Mouse (Mus musculus) left cerebral cortex, adult 18-20 months (tissue): ENCODE measurements at regions not wholly inside any gene's neighbourhood (a gene's known extent, or its start where the extent isn't known, plus 50 kb on each side); places are given as distances from the start of the nearest gene placed in this dataset.

Source experiments
- DNase-seq, 2 experiments: peaks; one replicate each; pipeline ENCODE4 v3.0.0; 2021 to 2022; ENCODE audit warnings: low spot score in 2 of 2, mixed read lengths in 1 of 2

DNA sequence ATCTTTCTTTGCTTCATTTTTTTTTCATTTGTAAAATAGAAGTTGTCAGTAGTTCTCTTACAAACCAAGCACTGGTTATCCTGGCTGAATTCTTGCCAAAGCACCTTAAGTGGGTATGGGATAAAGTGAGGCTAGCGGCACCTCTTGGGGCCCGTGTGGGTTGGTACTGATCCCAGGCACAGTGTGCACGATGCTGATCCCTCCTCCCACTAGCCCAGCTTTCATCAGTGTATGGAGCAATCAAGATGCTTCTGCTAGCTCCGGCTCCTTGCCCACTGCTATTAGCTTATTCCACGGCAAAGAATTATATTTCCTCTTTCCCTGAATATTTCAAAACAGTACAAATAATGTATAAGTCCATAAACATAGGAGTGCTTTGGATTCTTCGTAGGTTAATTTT is 307.4 kb upstream of the Npvf start:
- no peak for DNase-seq

DNA sequence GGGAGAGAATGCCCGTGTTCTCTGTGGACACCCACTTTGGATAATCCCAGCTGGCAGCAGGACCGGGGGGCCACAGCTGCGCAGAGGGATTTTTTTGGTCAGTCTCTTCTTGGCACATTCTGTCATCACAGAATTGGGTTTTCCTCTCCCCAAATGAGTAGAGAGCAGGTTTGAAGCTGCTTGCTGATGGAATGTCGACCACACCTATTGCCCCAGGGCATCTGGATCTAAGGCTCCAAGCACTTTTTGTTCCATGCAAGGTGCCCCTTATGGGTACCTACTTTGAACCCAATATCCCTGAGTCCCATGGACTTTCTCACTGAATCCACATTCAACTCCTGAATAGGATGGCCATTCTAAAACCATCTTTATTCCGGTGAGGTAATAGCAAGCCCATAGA is 314.3 kb upstream of the Npvf start:
- no peak for DNase-seq

GRCm38 (mm10) chr6:50969341-50969740 is 315.1 kb upstream of the Npvf start:
- no peak for DNase-seq

- DNase-seq: no peak
Measured at GRCm38 (mm10) chr6:50969997-50970396, 315.8 kb upstream of the Npvf start.

- no peak for DNase-seq
Measured at GRCm38 (mm10) chr6:50970770-50971169, 316.5 kb upstream of the Npvf start.

GRCm38 (mm10) chr6:50972268-50972667 is 318.0 kb upstream of the Npvf start:
- DNase-seq: no peak

DNA sequence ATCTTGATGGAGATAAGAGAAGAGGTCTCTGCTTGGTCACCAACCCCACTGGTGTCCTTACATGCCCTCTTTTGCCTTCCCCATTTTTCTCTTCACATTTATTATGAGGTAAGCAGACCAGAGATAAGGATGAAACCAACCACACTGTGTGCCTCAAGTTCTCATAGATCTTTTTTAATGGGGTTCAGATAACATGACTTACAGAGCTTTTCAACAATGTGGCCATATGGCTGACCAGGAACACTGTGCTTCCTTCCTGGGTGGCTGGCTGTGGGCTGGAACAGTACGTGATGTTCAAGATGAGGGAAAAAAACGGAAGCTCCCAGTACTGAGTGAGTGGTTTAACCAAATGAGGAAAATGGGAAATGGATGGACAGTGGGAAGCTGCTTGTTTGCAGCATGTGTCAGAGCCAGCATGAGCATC is 319.0 kb upstream of the Npvf start:
- DNase-seq: peak in 1 of 2 experiments; percentile 23

DNA sequence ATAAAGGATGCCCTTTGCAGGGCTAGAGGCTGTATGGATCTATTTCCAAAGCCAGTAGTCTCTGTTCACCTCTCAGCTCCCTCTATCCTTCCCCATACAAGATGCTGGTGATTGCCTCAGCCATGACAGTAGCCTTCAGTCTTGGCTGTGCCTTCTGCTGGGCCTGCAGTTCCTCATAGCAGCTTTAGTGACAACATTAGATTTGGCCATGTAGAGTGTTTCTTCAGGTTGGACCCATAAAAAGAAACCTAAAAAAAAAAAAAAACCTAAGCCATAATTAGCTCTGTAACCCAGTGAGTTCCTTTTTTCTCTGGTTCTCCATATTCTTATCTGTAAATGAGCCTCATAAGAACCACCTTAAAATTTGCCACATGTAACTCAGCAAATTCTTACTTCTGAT is 319.6 kb upstream of the Npvf start:
- DNase-seq: no peak

DNA sequence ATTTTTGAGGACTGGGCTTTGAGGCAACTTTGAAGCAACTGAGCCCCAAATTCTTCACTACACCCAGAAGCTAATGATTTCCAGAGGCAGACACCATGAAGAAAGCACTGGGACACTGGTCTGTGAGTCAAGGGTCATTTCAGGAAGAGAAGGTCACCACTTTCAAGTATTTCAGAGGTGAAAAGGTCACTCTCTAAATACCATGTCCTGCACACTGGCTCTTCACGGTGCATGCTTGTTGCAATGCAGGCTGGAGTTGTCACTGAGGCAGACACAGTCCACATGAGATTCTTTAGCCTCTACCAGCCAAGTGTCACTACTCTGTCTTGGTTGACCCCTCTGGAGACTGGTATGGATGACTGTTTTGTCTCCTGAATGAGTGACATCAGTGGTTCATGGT is 320.7 kb upstream of the Npvf start:
- no peak for DNase-seq

- no peak for DNase-seq
Measured at GRCm38 (mm10) chr6:50976973-50977372, 322.7 kb upstream of the Npvf start.

DNA sequence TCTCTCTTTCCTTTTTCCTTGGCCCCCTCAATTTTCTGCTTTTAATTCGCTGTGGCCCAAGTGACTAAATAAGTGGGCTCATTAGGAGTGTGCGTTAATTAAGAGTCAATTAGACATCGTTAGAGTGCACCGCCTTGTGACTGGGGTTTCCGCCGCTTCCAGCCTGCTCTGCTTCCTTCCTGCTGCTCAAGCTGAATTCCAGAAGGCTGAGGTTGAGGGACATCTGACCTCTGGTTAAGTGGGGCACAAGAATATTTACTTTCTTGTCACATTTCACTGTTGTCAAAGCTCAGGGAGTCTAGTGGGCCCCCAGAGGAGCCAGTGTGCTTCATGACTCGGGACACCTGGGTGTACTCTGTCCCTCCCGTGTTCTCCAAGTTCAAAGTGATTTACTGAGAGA is 323.1 kb upstream of the Npvf start:
- no peak for DNase-seq

DNA sequence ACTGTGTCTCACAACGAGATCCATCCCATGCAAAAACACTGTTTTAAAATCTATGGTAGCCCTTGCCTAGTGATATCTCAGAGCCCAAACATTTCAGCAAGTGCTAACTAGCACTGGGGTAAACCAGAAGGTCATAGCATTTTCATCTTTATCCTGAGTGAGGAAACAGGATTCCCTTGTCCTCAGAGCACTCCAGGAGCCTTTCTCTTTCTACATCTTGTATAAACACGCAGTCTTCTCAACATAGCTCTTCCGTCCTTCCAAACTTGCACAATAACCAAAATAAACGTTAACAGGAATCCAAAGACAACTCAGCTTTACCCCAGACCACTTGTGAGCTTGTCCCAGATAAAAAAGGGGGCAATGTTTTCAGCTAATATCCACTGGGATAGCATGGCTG is 323.8 kb upstream of the Npvf start:
- no peak for DNase-seq

- DNase-seq: no peak
Measured at GRCm38 (mm10) chr6:50978571-50978970, 324.3 kb upstream of the Npvf start.

DNA sequence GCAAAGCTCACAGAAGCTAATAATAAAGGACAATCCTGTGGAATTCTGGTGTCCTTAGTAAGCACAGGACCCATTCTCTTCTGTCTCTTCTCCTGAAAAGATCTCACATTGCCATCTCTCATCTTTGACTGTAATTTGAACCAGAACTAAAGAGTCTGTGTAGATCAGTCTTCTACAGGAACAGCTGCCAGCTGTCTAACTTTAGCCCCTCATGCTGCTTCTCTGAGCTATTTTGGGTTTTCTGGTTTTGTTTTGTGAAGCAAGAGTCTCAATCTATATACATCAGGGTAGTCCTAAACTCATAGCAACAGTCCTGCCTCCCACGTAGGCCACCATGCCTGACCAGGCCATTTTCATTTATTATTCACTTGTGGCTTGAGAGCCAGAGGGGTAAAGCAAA is 325.5 kb upstream of the Npvf start:
- no peak for DNase-seq

DNA sequence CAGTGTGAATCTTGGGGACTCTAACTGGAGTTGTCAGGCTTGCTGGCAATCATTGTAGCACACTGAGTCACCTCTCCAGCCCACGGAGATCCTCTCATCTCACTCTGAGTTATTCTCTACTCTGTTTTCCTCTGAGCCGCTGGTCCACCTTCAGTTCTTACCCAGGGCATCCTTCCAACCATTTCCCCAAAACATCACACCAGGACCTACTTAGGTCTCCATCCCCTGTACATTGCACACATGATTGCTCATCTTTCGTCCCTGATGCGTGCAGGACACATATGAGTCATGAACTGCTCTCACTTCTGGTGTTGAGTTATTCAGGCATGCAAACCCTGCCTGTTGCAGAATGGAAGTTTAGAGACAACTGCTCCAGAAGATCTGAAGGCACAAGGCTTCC is 326.1 kb upstream of the Npvf start:
- peak in 1 of 2 experiments; percentile 13 for DNase-seq

DNA sequence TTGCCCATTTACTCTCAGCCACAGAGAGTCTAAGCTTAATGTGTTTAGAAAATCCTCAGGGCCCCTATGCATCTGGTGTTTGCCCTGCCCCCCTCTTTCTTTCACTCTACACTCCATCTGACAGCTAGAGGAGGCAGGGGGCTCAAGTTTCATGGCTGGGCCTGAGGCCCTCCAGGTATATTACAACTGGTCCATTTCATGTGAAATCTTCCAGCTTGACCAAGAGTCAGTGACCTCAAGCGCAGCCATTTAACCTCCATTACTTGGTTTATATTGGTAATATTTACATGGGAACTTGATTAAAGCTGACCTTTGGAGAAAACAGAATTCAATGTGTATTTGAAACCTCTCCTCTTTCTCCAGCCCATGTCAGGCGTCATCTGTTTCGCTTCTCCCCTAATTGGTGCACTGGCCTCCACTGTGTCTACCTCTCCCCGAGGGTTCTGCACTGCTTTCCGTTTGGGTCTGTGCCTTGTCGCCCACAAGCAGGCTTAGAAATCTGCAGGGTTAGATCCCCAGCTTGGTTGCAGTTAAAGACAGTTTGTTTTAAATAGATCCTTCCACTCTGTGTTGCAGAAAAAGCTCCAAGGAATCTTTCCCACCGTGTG is 327.6 kb upstream of the Npvf start:
- DNase-seq: no peak

- no peak for DNase-seq
Measured at GRCm38 (mm10) chr6:50982856-50983255, 328.6 kb upstream of the Npvf start.

DNA sequence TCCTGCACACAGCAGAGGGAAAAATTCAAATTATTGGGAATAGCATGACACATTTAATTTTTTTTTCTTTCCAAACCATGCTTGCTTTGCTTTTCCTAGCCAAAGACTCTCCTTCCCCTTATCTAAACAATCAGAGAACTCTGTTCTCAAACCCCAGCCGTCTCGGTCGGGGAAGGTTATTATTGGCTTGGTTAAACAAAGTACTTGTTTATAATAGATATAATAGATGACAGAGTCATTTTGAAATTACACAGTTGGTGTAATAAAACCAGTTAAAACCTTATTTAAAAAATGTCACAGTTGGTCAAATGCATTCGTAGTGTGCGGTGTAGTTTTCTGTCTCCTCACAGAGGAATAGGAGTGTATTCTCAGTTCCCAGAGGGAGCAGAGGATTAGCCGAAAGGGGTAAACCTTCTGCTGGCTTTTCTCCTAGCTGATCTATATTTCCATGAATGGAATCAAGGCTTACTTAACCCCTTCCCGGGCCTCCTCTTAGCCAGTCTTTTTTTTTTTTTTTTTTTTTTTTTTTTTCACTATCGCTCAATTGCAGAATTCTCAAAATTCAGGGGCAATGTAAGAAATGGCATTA is 329.4 kb upstream of the Npvf start:
- no peak for DNase-seq

- no peak for DNase-seq
Measured at GRCm38 (mm10) chr6:50984157-50984905, 330.1 kb upstream of the Npvf start.

GRCm38 (mm10) chr6:50986270-50986924 is 332.2 kb upstream of the Npvf start:
- DNase-seq: no peak

GRCm38 (mm10) chr6:50988561-50988960 is 334.3 kb upstream of the Npvf start:
- DNase-seq: no peak

DNA sequence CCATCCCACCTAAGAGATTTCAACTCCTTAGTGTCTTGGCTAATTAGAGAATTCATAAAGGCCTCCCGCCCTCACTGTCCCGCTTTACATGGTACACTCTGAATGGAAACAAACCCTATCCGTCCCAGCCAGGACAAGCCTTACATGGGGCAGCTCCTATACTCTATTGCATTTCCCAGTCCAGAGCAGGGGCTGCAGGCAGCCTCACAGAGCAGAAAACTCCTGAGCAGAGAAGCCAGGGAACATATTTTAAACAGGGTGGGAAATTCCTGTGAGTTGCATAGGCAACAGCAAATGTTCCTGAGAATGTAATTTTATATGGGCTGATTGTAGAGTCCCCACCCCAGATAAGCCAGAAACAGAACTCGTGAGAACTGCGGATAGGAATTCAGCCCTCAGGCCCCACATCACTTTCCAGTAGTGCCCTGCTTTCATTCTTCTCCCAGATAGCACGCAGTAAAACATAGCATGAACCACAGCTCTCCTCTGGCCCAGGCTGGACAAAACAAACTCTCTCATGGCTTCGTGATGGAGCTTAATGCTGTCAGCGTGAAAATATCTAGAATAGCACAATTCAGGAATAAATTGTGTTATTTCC is 337.4 kb upstream of the Npvf start:
- DNase-seq: no peak
